Mouse (Mus musculus) CH12.LX (cell line): Measurements from ENCODE around the gene Mrps23. TPM values are rescaled to one million over a fixed set of nuclear protein-coding genes. Genes with fewer than 3 reads are reported as not detected.

Experiments used
- DNase-seq: peaks from one replicate; pipeline ENCODE4 v3.0.0-alpha.2; 2013; ENCODE audit errors: extremely low read depth
- H3K27ac ChIP-seq: 2 replicates; pipeline ENCODE4 v1.5.1; 2012; ENCODE audit warnings: low read depth, mild to moderate bottlenecking, control low read depth, moderate library complexity; ENCODE audit not compliant: insufficient read depth
- H3K27me3 ChIP-seq: replicated peaks from 2 replicates; pipeline ENCODE3; 2012; ENCODE audit warnings: inconsistent platforms
- H3K36me3 ChIP-seq, 2 experiments: replicated peaks in 1 of 2; 2 replicates each; pipeline versions ENCODE3 to v1.6.1; 2012; ENCODE audit warnings: inconsistent platforms in 1 of 2, low read length in 1 of 2, mild to moderate bottlenecking in 1 of 2, mixed read lengths in 1 of 2, moderate library complexity in 1 of 2; ENCODE audit not compliant: control insufficient read depth in 1 of 2, insufficient read depth in 1 of 2
- H3K4me1 ChIP-seq, 2 experiments: 2 replicates each; pipeline ENCODE4 v1.6.1; 2012; ENCODE audit warnings: inconsistent platforms in 1 of 2, moderate library complexity in 1 of 2; ENCODE audit not compliant: insufficient read depth in 2 of 2, control insufficient read depth in 1 of 2
- H3K4me2 ChIP-seq: 2 replicates; pipeline ENCODE4 v1.6.1; 2012; ENCODE audit warnings: low read depth, mild to moderate bottlenecking, control low read depth; ENCODE audit not compliant: poor library complexity, insufficient read depth, severe bottlenecking
- H3K4me3 ChIP-seq, 3 experiments: fragments of 150-350 bp in 1 of 3; sonication (generic) in 1 of 3; replicated peaks in 1 of 3; 2 replicates each; pipeline versions ENCODE3 to v1.5.1; 2011 to 2012; ENCODE audit warnings: low read depth in 2 of 3, low read length in 2 of 3, mild to moderate bottlenecking in 2 of 3, moderate library complexity in 2 of 3, control low read depth in 1 of 3, improper control_type of control experiment in 1 of 3, inconsistent platforms in 1 of 3, mixed read lengths in 1 of 3; ENCODE audit not compliant: poor library complexity in 1 of 3
- H3K79me2 ChIP-seq: replicated peaks from 2 replicates; pipeline ENCODE4 v1.6.1; 2012; ENCODE audit warnings: mild to moderate bottlenecking, moderate library complexity; ENCODE audit not compliant: control insufficient read depth, poor library complexity, insufficient read depth, severe bottlenecking; ENCODE audit errors: extremely low read depth
- H3K9ac ChIP-seq: 2 replicates; pipeline ENCODE4 v1.6.1; 2012; ENCODE audit warnings: low read depth, mild to moderate bottlenecking, control low read depth, moderate library complexity; ENCODE audit not compliant: insufficient read depth
- H3K9me3 ChIP-seq: replicated peaks from 2 replicates; pipeline ENCODE3; 2012; ENCODE audit warnings: low read length, inconsistent platforms, mixed read lengths
- BHLHE40 ChIP-seq: IDR thresholded peaks from 2 replicates; pipeline ENCODE4 v1.6.1; 2011; ENCODE audit warnings: mild to moderate bottlenecking, low read depth, low read length, improper control_type of control experiment
- CHD1 ChIP-seq: IDR thresholded peaks from 2 replicates; pipeline ENCODE4 v1.6.1; 2012; ENCODE audit warnings: low read depth, low read length, improper control_type of control experiment, inconsistent platforms
- CHD2 ChIP-seq: IDR thresholded peaks from 2 replicates; pipeline ENCODE4 v1.6.1; 2011; ENCODE audit warnings: low read length, improper control_type of control experiment
- CTCF ChIP-seq, 2 experiments: IDR thresholded peaks in 1 of 2; conservative IDR thresholded peaks in 1 of 2; 2 replicates each; pipeline ENCODE4 v1.5.1; 2011 to 2012; ENCODE audit warnings: low read depth in 2 of 2, low read length in 2 of 2, improper control_type of control experiment in 1 of 2, inconsistent platforms in 1 of 2, mild to moderate bottlenecking in 1 of 2, moderate library complexity in 1 of 2
- ELF1 ChIP-seq: IDR thresholded peaks from 2 replicates; pipeline ENCODE4 v1.6.1; 2014; ENCODE audit warnings: low read depth, mild to moderate bottlenecking, inconsistent platforms, low read length, improper control_type of control experiment
- EP300 ChIP-seq: IDR thresholded peaks from 2 replicates; pipeline ENCODE4 v1.6.1; 2011; ENCODE audit warnings: low read length, improper control_type of control experiment
- ETS1 ChIP-seq: conservative IDR thresholded peaks from 2 replicates; pipeline ENCODE4 v1.6.1; 2012; ENCODE audit warnings: low read depth, mild to moderate bottlenecking, inconsistent platforms, low read length, improper control_type of control experiment, moderate library complexity
- GABPA ChIP-seq: IDR thresholded peaks from 2 replicates; pipeline ENCODE4 v1.6.1; 2012; ENCODE audit warnings: low read depth, low read length, improper control_type of control experiment, inconsistent platforms; ENCODE audit not compliant: insufficient replicate concordance
- HCFC1 ChIP-seq: IDR thresholded peaks from 2 replicates; pipeline ENCODE4 v1.6.1; 2012; ENCODE audit warnings: low read depth, mild to moderate bottlenecking, inconsistent platforms, low read length, improper control_type of control experiment
- IRF4 ChIP-seq: IDR thresholded peaks from 2 replicates; pipeline ENCODE4 v1.6.1; 2014; ENCODE audit warnings: low read depth, mild to moderate bottlenecking, inconsistent platforms, low read length, improper control_type of control experiment
- JUN ChIP-seq: IDR thresholded peaks from 2 replicates; pipeline ENCODE4 v1.6.1; 2011; ENCODE audit warnings: low read depth, mild to moderate bottlenecking, low read length, improper control_type of control experiment, moderate library complexity; ENCODE audit not compliant: insufficient read depth
- JUND ChIP-seq: conservative IDR thresholded peaks from 2 replicates; pipeline ENCODE4 v1.6.1; 2011; ENCODE audit warnings: low read depth, low read length, improper control_type of control experiment
- MAFK ChIP-seq: IDR thresholded peaks from 2 replicates; pipeline ENCODE4 v1.6.1; 2011; ENCODE audit warnings: low read length, improper control_type of control experiment; ENCODE audit not compliant: insufficient replicate concordance
- MAX ChIP-seq: IDR thresholded peaks from 2 replicates; pipeline ENCODE4 v1.6.1; 2011; ENCODE audit warnings: low read length, improper control_type of control experiment
- MAZ ChIP-seq: IDR thresholded peaks from 2 replicates; pipeline ENCODE4 v1.6.1; 2012; ENCODE audit warnings: low read depth, mild to moderate bottlenecking, inconsistent platforms, low read length, improper control_type of control experiment, moderate library complexity
- MYC ChIP-seq: IDR thresholded peaks from 2 replicates; pipeline ENCODE4 v1.6.1; 2011; ENCODE audit warnings: low read depth, mild to moderate bottlenecking, improper control_type of control experiment, low read length
- NRF1 ChIP-seq: IDR thresholded peaks from 2 replicates; pipeline ENCODE4 v1.6.1; 2014; ENCODE audit warnings: low read depth, mild to moderate bottlenecking, inconsistent platforms, low read length, improper control_type of control experiment, moderate library complexity
- PAX5 ChIP-seq: IDR thresholded peaks from 2 replicates; pipeline ENCODE4 v1.6.1; 2012; ENCODE audit warnings: low read length, inconsistent platforms, mixed read lengths
- RCOR1 ChIP-seq: conservative IDR thresholded peaks from 2 replicates; pipeline ENCODE4 v1.6.1; 2012; ENCODE audit warnings: low read depth, mild to moderate bottlenecking, inconsistent platforms, low read length, improper control_type of control experiment
- SIN3A ChIP-seq: IDR thresholded peaks from 2 replicates; pipeline ENCODE4 v1.6.1; 2012; ENCODE audit warnings: low read length, improper control_type of control experiment, inconsistent platforms
- SMC3 ChIP-seq: IDR thresholded peaks from 2 replicates; pipeline ENCODE4 v1.6.1; 2011; ENCODE audit warnings: low read depth, low read length, improper control_type of control experiment
- ZC3H11A ChIP-seq: IDR thresholded peaks from 2 replicates; pipeline ENCODE4 v1.6.1; 2012; ENCODE audit warnings: low read depth, mild to moderate bottlenecking, inconsistent platforms, low read length, improper control_type of control experiment
- ZKSCAN1 ChIP-seq: IDR thresholded peaks from 2 replicates; pipeline ENCODE4 v1.6.1; 2012; ENCODE audit warnings: low read depth, inconsistent platforms, low read length, improper control_type of control experiment, borderline replicate concordance
- ZNF384 ChIP-seq: IDR thresholded peaks from 2 replicates; pipeline ENCODE4 v1.6.1; 2012; ENCODE audit warnings: low read depth, low read length, improper control_type of control experiment, inconsistent platforms
- dilution Hi-C: fragments of 300-500 bp; cut with MboI; formaldehyde crosslinking; loops from 2 replicates; pipeline ENCODE4 v1.14.3; 2020; ENCODE audit warnings: low sequenced_read_pairs; ENCODE audit not compliant: extremely low pct_unique_long_range_greater_than_20kb, extremely low pct_ligation_motif_present
- in situ Hi-C: fragments of 300-500 bp; cut with MboI; formaldehyde crosslinking; loops from 3 replicates; pipeline ENCODE4 v1.14.3; 2019; ENCODE audit warnings: low sequenced_read_pairs, low pct_ligation_motif_present, low pct_unique_long_range_greater_than_20kb, mixed read lengths
- polyA plus RNA-seq: library from polyadenylated mRNA; unstranded; fragments of >175 nt; gene quantifications from 2 replicates; pipeline ENCODE4 v1.2.1, GENCODE M21; 2012; ENCODE audit warnings: low read depth; ENCODE audit not compliant: insufficient read length
- total RNA-seq, 2 experiments: library from RNA; depleted of rRNA; stranded (reverse); fragments of 300-350 nt in 1 of 2; fragments of >200 nt in 1 of 2; gene quantifications; 2 replicates each; pipeline ENCODE4 v1.2.3; 2012 to 2014

Mrps23 gene
- total and polyA plus RNA-seq, 3 experiments, result 185 to 233 (median 227) TPM

- TF ChIP-seq HCFC1, result no peak
- TF ChIP-seq ZC3H11A, result no peak
- TF ChIP-seq NRF1, result no peak
- TF ChIP-seq ZKSCAN1, result no peak
- peak; percentile 15; the same call in 1 of the 2 replicates for TF ChIP-seq SIN3A
- no peak for TF ChIP-seq GABPA
- no peak for TF ChIP-seq RCOR1
- TF ChIP-seq SMC3, result no peak
Observed at GRCm38 (mm10) chr11:88233528-88234427, 29.6 kb downstream of the Mrps23 start (continued).

- dilution Hi-C loops (no loop called here), in situ Hi-C loops (no loop called here)
- peak overlapping the region; percentile 63 for H3K4me2 ChIP-seq
- peaks cover 20 to 40% of the 10 kb centered on the region in 2 experiments for H3K4me1 ChIP-seq
- TF ChIP-seq SIN3A, result 0 out of 2 replicates have a peak, but pooled peaks have one; percentile 11
- no peak for TF ChIP-seq MAZ
- H3K36me3 ChIP-seq, result no peaks in the 10 kb centered on the region
- DNase-seq, result no peak
- H3K9ac ChIP-seq, result peak overlapping the region; percentile 12; the same call in 1 of the 2 replicates
- no peaks in the 10 kb centered on the region for H3K79me2 ChIP-seq
- no peaks in the 10 kb centered on the region for H3K27me3 ChIP-seq
- no peak overlapping the region for H3K27ac ChIP-seq
- H3K4me3 ChIP-seq, result peak overlapping the region in 1 of 3 experiments; percentile 25
- H3K9me3 ChIP-seq, result no peaks in the 10 kb centered on the region
Observed at GRCm38 (mm10) chr11:88234789-88235188, 30.6 kb downstream of the Mrps23 start.

- Histone ChIP-seq H3K79me2 (no peaks in the 10 kb centered on the region), H3K4me3 (no peak overlapping the region), H3K9ac (peak overlapping the region; percentile 39), H3K9me3 (no peaks in the 10 kb centered on the region), H3K27ac (no peak overlapping the region; the same call in 1 of the 2 replicates), H3K36me3 (no peaks in the 10 kb centered on the region), H3K27me3 (no peaks in the 10 kb centered on the region), H3K4me1 (peaks cover 20 to 40% of the 10 kb centered on the region in 2 experiments), H3K4me2 (peak overlapping the region; percentile 63)
- in situ Hi-C loops (no loop called here), dilution Hi-C loops (no loop called here)
- DNase-seq, result peak; percentile 52
- TF ChIP-seq ZNF384, result peak; percentile 74
- peak; percentile 10; the same call in 1 of the 2 replicates for TF ChIP-seq MAZ
- TF ChIP-seq MAX, result 0 out of 2 replicates have a peak, but pooled peaks have one; percentile 17
- TF ChIP-seq ETS1, result 0 out of 2 replicates have a peak, but pooled peaks have one; percentile 6
- no peak for TF ChIP-seq MAFK
- TF ChIP-seq CHD1, result no peak
- TF ChIP-seq EP300, result no peak; the same call in 1 of the 2 replicates
- TF ChIP-seq PAX5, result no peak
- no peak for TF ChIP-seq NRF1
- no peak for TF ChIP-seq ELF1
- no peak for TF ChIP-seq RCOR1
- TF ChIP-seq JUN, result no peak
- no peak for TF ChIP-seq IRF4
- TF ChIP-seq JUND, result no peak
- no peak for TF ChIP-seq GABPA
- no peak for TF ChIP-seq ZKSCAN1
- TF ChIP-seq CTCF (conservative IDR thresholded peaks at IDR 0.05 in 1 of 2, IDR thresholded peaks at IDR 0.05 in 1 of 2; ENCODE audit: low read depth in 2 of 2, low read length in 2 of 2), result no peak
- no peak for TF ChIP-seq CHD2
- no peak for TF ChIP-seq MYC
- TF ChIP-seq BHLHE40, result 0 out of 2 replicates have a peak, but pooled peaks have one; percentile 8
Observed at GRCm38 (mm10) chr11:88235221-88236203, 31.3 kb downstream of the Mrps23 start.
